Mouse (Mus musculus) CH12.LX (cell line): ENCODE data around the gene Tbc1d30.

Experiments
- CHD1 ChIP-seq: IDR thresholded peaks from 2 replicates; pipeline ENCODE4 v1.6.1; 2012; ENCODE audit warnings: low read depth, low read length, improper control_type of control experiment, inconsistent platforms
- CTCF ChIP-seq, 2 experiments: IDR thresholded peaks in 1 of 2; conservative IDR thresholded peaks in 1 of 2; 2 replicates each; pipeline ENCODE4 v1.5.1; 2011 to 2012; ENCODE audit warnings: low read depth in 2 of 2, low read length in 2 of 2, improper control_type of control experiment in 1 of 2, inconsistent platforms in 1 of 2, mild to moderate bottlenecking in 1 of 2, moderate library complexity in 1 of 2
- ELF1 ChIP-seq: IDR thresholded peaks from 2 replicates; pipeline ENCODE4 v1.6.1; 2014; ENCODE audit warnings: low read depth, mild to moderate bottlenecking, inconsistent platforms, low read length, improper control_type of control experiment
- MAFK ChIP-seq: IDR thresholded peaks from 2 replicates; pipeline ENCODE4 v1.6.1; 2011; ENCODE audit warnings: low read length, improper control_type of control experiment; ENCODE audit not compliant: insufficient replicate concordance

GRCm38 (mm10) chr10:121318397-121318950, 32.6 kb downstream of the Tbc1d30 start:
- no peak for TF ChIP-seq CTCF (conservative IDR thresholded peaks at IDR 0.05 in 1 of 2, IDR thresholded peaks at IDR 0.05 in 1 of 2; ENCODE audit: low read depth in 2 of 2, low read length in 2 of 2)
- no peak for TF ChIP-seq ELF1
- TF ChIP-seq CHD1: no peak
- no peak for TF ChIP-seq MAFK
